Mouse (Mus musculus): Measurements from ENCODE around the gene Abcc12. TPM values are rescaled to one million over a fixed set of nuclear protein-coding genes. Genes with fewer than 3 reads are reported as not detected.

Abcc12 gene
- 0.05 and 0.14 TPM in 2 replicates for polyA plus RNA-seq (2015; fragmentation: Nextera tagmentation; extraction: Ambion mirVana)

DNA sequence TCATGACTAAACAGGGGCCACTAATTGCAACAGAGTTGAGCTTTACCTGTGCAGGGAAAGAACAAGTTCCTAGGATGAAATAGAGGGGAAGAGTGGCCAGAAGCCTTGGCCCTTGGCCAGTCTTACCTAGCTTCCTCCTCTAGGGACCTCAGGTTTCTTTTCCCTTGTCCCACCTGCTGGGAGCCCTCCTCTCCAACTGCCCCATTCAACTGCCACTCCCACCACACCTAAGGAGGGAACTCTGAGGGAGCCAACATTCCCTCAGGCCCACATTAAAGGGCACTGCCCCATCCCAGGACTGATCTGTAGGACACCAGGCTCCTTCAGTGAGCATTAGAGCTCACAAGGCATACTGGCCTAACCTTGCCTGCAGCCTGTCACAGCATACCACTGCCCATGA, at the start of gene Abcc12:
Abcc12 (minus strand) TSS at position 229 of the 400 bp plus-strand sequence.
- Histone ChIP-seq H3K9ac (replicated peaks) (no peak within 1 kb of the TSS), H3K27me3 (no peaks in the 10 kb centered on the region), H3K4me1 (replicated peaks) (peaks cover 8% of the 10 kb centered on the region; the same call in 1 of the 2 replicates), H3K4me2 (replicated peaks) (no peak within 1 kb of the TSS), H3K9me3 (no peaks in the 10 kb centered on the region), H3K27ac (no peak within 1 kb of the TSS), H3K4me3 (replicated peaks) (no peak within 1 kb of the TSS), H3K36me3 (no peaks in the 10 kb centered on the region)
- ATAC-seq = no peak

DNA sequence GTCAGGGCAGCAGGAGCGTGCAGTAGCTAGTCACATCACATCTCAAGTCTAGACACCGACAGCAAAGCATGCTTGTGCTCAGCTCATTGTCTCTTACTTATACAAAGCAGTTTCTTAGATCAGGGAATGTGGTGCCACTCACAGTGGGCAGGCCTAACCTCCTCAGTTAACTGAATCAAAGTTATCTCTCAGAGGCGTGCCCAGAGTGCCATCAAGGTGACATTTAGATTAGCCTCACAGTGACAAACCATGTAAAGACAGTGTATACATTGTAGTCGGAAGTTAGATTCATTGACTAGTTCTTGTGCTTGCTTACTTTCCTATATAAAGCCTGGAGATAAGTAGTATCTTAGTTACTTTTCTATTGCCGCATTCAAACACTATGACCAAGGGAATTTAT, 49.7 kb upstream of the Abcc12 start:
- no peaks in the 10 kb centered on the region for H3K27me3 ChIP-seq
- H3K9me3 ChIP-seq = no peaks in the 10 kb centered on the region
- H3K4me1 ChIP-seq (replicated peaks) = peaks cover 13% of the 10 kb centered on the region
- 93% methylated on average over 5 of the region's 5 CpGs for WGBS
- no peak overlapping the region for H3K9ac ChIP-seq (replicated peaks)
- H3K4me3 ChIP-seq (replicated peaks) = no peak overlapping the region
- no peak overlapping the region for H3K4me2 ChIP-seq (replicated peaks)
- ATAC-seq = no peak
- peaks cover 19% of the 10 kb centered on the region for H3K36me3 ChIP-seq
- H3K27ac ChIP-seq = no peak overlapping the region

DNA sequence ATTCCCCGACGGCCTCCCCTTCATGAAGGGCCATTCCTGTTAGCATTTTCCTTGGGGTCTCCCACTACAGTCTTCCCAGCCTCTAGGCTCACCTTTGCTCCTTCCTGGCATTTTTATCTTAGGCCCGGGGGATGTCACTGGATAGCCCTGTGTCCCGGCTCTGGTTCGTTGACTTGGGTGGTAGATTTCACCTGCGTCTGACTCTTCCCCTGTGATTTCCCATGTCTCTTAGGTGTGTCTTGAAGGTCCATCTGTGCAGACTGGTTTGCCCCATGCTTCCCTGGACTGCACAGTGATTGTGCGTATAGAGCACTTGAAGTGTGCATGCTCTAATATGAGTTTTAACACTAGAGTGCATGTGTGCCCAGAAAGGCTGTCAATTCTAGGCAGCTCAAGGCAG, 44.4 kb upstream of the Abcc12 start:
- H3K9me3 ChIP-seq = no peaks in the 10 kb centered on the region
- peak overlapping the region; percentile 92 for H3K4me2 ChIP-seq (replicated peaks)
- no peaks in the 10 kb centered on the region for H3K27me3 ChIP-seq
- peak overlapping the region; percentile 85 for H3K9ac ChIP-seq (replicated peaks)
- WGBS = 58% methylated on average over 7 of the region's 7 CpGs
- peaks cover 24% of the 10 kb centered on the region for H3K4me1 ChIP-seq (replicated peaks)
- no peak overlapping the region for H3K27ac ChIP-seq
- peak overlapping the region; percentile 94 for H3K4me3 ChIP-seq (replicated peaks)
- ATAC-seq = no peak
- H3K36me3 ChIP-seq = no peaks in the 10 kb centered on the region

DNA sequence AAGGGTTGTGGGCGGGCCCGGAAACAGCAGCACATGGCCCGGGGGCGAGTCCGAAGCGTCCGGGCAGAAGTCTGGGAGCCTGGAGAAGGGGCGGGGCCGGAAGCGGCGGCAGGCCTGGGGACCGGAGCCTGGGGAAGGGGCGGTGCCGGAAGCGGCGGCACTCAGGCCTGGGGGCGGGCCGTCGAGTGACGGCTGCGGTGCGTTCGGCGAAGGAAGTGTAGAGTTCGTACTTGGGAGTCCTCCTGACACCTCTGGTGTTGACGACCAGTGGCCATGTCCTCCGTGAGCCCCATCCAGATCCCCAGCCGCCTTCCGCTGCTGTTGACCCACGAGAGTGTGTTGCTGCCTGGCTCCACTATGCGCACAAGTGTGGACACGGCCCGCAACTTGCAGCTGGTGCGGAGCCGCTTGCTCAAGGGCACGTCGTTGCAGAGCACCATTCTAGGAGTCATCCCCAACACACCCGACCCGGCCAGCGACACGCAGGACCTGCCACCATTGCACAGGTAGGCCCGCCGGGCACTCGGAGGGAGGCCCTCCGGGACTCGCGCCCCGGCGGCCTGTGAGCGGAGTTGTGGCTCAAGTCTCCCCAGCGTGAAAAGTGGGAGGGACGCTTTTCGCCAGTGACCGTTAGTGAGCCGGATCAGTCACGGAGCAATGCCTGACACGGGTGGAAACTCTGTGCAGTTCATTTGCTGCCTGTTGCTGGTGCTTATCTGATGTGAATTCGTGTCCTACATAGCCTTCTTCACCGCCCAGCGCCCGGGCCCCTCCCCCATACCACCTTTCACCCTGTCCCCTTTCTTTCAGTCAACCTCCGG, 43.6 kb upstream of the Abcc12 start, which contains the start of gene Lonp2:
Lonp2 (plus strand) TSS at position 133 of the 821 bp plus-strand sequence.
- H3K4me2 ChIP-seq (replicated peaks) = peak within 1 kb of the TSS; percentile 92
- H3K36me3 ChIP-seq = no peaks in the 10 kb centered on the region
- H3K9ac ChIP-seq (replicated peaks) = peak within 1 kb of the TSS; percentile 85
- WGBS = 1% methylated on average over 62 of the region's 62 CpGs
- peak; percentile 99 for ATAC-seq
- H3K27me3 ChIP-seq = no peaks in the 10 kb centered on the region
- peak within 1 kb of the TSS; percentile 94 for H3K4me3 ChIP-seq (replicated peaks)
- H3K4me1 ChIP-seq (replicated peaks) = peaks cover 24% of the 10 kb centered on the region
- H3K27ac ChIP-seq = peak within 1 kb of the TSS; percentile 86
- H3K9me3 ChIP-seq = no peaks in the 10 kb centered on the region

DNA sequence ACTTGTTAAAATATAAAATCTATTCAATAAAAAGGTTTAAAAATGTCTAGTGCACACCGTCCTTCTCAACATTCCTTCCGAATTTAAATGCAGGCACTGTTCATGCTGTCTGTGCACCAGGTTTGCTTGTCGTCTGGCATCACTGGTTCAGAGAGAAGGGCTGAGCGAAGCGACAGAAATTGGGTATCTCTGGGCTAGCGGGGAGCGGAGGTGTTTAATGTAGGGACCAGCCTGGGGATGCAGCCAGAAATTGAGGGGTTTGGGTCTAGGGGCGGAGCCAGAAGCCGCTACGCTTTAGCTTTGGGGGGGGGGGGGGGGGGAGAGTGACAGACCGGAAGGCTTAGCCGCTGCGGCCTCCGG, 43.0 kb upstream of the Abcc12 start:
- Histone ChIP-seq H3K27ac (peak overlapping the region; percentile 86), H3K9ac (replicated peaks) (peak overlapping the region; percentile 66), H3K27me3 (no peaks in the 10 kb centered on the region), H3K4me2 (replicated peaks) (peak overlapping the region; percentile 92), H3K9me3 (no peaks in the 10 kb centered on the region), H3K36me3 (no peaks in the 10 kb centered on the region), H3K4me3 (replicated peaks) (peak overlapping the region; percentile 94), H3K4me1 (replicated peaks) (peaks cover 24% of the 10 kb centered on the region)
- 1% methylated on average over 14 of the region's 14 CpGs for WGBS
- ATAC-seq = no peak

DNA sequence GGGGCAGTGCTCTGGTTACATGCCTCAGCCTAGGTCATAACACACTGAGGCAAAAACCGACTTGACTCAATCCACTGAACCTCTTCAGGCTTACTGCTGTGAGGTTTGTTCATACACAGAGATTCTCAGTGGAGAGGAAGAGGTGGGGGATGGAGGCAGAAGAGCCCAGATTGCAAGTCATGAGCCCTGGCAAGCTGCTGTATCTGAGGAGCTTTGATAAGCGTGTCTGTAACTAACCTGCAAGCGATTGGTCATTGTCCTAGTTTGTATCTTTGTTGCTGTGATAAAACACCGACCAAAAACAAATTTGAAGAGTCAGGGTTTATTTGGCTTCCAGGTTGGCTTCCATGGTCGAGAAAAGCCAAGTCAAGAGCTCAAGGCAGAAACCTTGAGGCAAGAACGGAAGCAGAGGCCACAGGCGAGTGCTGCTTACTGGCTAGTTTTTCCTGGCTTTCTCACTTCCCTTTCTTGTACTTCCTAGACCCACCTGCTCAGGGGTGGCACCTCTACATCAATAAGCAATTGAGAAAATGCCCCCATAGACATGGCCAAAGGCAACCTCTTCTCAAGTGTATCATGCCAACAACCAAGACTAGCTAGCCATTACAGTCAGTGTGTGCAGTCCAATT, 37.4 kb upstream of the Abcc12 start:
- Histone ChIP-seq H3K4me2 (replicated peaks) (no peak overlapping the region), H3K4me3 (replicated peaks) (no peak overlapping the region), H3K9me3 (no peaks in the 10 kb centered on the region), H3K4me1 (replicated peaks) (no peaks in the 10 kb centered on the region), H3K9ac (replicated peaks) (no peak overlapping the region), H3K36me3 (no peaks in the 10 kb centered on the region), H3K27me3 (no peaks in the 10 kb centered on the region), H3K27ac (no peak overlapping the region)
- no peak for ATAC-seq
- WGBS = 73% methylated on average over 7 of the region's 7 CpGs

DNA sequence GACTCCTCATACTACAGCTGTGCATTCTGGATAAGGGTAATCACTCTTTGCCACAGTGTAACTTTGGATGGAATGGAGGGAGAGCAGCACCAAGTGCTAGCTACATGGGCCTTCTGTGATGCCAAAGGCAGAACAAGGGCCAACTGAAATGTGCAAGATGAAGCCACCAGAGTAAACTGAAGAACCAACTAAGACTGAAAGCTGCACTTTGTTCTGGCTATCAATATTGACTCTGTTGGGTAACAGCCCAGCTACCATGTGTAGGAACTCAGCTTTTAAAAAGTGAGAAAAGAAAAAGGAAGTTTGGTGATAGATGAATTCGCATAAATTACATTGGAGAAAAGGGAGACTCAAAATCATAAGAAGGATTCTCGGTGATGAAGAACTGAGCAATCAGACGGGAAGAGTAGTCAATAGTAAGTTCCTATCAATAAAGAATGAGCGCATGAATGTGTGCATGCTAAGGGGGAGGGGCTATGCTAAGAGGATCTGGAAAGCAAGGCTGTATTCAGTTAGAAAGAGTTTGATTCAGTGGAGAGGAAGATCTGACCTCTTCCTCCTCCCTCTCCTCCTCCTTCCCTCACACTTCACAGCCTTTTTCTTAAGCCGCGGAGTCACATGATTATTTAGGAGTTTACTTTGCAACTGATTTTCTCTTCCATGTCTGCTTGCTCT, 34.7 kb upstream of the Abcc12 start:
- H3K4me2 ChIP-seq (replicated peaks) = no peak overlapping the region
- H3K27me3 ChIP-seq = no peaks in the 10 kb centered on the region
- H3K4me1 ChIP-seq (replicated peaks) = no peaks in the 10 kb centered on the region
- H3K9me3 ChIP-seq = no peaks in the 10 kb centered on the region
- no peaks in the 10 kb centered on the region for H3K36me3 ChIP-seq
- H3K9ac ChIP-seq (replicated peaks) = no peak overlapping the region
- 85% methylated on average over 6 of the region's 6 CpGs for WGBS
- no peak overlapping the region for H3K27ac ChIP-seq
- ATAC-seq = no peak
- H3K4me3 ChIP-seq (replicated peaks) = no peak overlapping the region

DNA sequence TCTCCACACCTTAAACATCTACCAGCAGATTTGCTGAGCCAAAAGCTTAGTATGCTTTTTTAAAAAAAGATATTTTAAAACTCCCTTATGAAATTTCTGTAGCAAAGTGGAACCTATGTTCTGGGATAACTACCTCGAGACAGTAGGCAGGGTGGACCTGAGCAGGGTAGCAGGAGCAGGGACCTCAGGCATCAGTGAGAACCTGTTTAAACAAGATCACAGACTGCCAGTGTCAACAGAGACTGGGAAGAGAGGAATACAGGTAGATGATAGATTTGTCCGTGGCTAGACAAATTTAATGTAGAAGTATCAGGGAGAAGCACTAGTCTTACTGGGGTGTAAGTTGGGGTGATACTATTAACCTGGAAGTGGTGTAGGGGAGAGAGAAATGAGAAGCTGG, 33.3 kb upstream of the Abcc12 start:
- Histone ChIP-seq H3K9me3 (no peaks in the 10 kb centered on the region), H3K4me3 (replicated peaks) (no peak overlapping the region), H3K9ac (replicated peaks) (no peak overlapping the region), H3K27me3 (no peaks in the 10 kb centered on the region), H3K36me3 (no peaks in the 10 kb centered on the region), H3K4me2 (replicated peaks) (no peak overlapping the region), H3K4me1 (replicated peaks) (no peaks in the 10 kb centered on the region), H3K27ac (no peak overlapping the region)
- WGBS = 83% methylated on average over 2 of the region's 2 CpGs
- no peak for ATAC-seq

DNA sequence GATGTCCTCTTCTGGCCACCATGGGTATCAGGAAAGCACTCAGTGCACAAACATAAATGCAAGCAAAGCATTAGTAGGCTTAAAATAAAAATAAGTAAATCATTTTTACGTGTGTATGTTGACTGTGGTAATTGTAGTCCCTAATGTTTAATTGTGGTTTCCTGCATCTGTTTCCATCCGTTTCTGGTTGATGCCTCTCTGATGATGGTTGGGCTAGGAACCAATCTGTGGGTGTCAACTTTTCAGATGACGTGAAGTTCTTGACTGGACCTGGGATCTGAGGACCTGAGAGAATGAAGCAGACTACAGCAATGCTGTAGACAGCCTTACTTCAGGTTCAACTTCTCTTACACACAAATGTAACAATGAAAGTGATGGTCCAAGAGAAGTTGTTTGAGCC, 24.2 kb upstream of the Abcc12 start:
- WGBS = 83% methylated on average over 3 of the region's 3 CpGs
- Histone ChIP-seq H3K4me2 (replicated peaks) (no peak overlapping the region), H3K36me3 (no peaks in the 10 kb centered on the region), H3K27me3 (no peaks in the 10 kb centered on the region), H3K4me1 (replicated peaks) (no peaks in the 10 kb centered on the region), H3K9ac (replicated peaks) (no peak overlapping the region), H3K27ac (no peak overlapping the region), H3K9me3 (no peaks in the 10 kb centered on the region), H3K4me3 (replicated peaks) (no peak overlapping the region)
- no peak for ATAC-seq

DNA sequence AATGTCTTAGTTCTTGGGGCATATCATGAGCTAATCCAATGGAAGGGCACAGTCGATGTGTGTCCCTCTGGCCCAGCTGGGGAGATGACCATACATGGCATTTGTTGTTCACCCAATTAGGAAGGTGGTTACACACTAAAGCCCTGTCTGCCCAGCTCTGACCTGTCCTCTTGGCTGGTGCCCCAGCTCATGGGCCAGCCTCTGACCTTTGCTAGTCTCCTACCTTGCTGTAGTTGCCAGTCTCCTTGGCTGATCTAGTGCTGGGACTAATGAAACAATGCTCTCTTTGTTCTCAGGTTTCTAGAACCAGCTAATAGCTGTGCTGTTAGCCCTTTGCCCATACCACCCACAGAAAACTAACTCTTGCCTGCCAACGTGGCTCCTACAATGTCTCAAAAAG, 22.7 kb upstream of the Abcc12 start:
- 53% methylated on average over 2 of the region's 2 CpGs for WGBS
- H3K27ac ChIP-seq = no peak overlapping the region
- no peaks in the 10 kb centered on the region for H3K36me3 ChIP-seq
- H3K4me2 ChIP-seq (replicated peaks) = no peak overlapping the region
- H3K27me3 ChIP-seq = no peaks in the 10 kb centered on the region
- H3K9ac ChIP-seq (replicated peaks) = no peak overlapping the region
- no peak for ATAC-seq
- H3K9me3 ChIP-seq = no peaks in the 10 kb centered on the region
- H3K4me1 ChIP-seq (replicated peaks) = no peaks in the 10 kb centered on the region
- no peak overlapping the region for H3K4me3 ChIP-seq (replicated peaks)

DNA sequence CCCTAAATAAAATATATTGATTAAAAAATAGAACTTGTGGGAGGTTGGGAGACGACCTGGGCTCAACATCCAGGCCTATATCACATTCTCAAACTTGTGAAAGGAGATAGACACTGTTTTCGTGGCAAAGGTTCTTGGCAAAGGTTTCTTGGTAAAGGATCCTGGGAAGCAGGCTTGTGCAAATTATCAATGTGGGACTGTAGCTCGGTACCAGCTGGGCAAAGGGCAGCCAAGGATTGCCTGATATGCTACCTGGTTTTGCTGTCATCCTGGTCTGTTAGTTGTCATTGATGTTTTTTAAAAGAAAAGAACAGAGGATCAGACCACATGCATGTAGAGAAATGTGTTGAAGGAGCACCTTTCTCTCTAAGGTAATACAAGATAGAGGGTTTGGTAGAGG, 19.8 kb upstream of the Abcc12 start:
- WGBS = 75% methylated on average over 3 of the region's 3 CpGs
- H3K36me3 ChIP-seq = no peaks in the 10 kb centered on the region
- H3K9ac ChIP-seq (replicated peaks) = no peak overlapping the region
- H3K4me1 ChIP-seq (replicated peaks) = no peaks in the 10 kb centered on the region
- H3K27me3 ChIP-seq = no peaks in the 10 kb centered on the region
- H3K4me2 ChIP-seq (replicated peaks) = no peak overlapping the region
- no peak overlapping the region for H3K27ac ChIP-seq
- H3K4me3 ChIP-seq (replicated peaks) = no peak overlapping the region
- no peak for ATAC-seq
- no peaks in the 10 kb centered on the region for H3K9me3 ChIP-seq

DNA sequence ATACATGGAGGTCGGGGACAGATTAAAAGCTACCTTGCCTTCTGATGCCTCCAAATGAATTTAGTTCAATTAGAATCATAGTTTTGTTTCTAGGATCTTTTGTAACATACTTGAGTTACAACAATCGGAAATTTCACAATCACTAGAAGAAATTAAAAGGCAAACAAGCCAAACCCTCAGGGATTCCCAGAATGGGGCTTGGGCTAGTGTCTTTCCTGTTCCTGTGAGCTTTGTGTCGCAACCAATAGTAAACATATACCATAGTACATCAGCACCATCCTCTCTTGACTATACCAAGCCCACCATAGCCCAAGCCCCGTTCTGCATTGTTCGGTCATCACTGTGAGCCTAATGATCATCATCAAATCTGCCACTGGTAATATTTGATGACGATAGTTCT, 18.8 kb upstream of the Abcc12 start:
- no peaks in the 10 kb centered on the region for H3K4me1 ChIP-seq (replicated peaks)
- H3K27ac ChIP-seq = no peak overlapping the region
- no peak for ATAC-seq
- 92% methylated on average over 6 of the region's 6 CpGs for WGBS
- H3K36me3 ChIP-seq = no peaks in the 10 kb centered on the region
- no peaks in the 10 kb centered on the region for H3K27me3 ChIP-seq
- no peak overlapping the region for H3K4me2 ChIP-seq (replicated peaks)
- no peaks in the 10 kb centered on the region for H3K9me3 ChIP-seq
- no peak overlapping the region for H3K4me3 ChIP-seq (replicated peaks)
- no peak overlapping the region for H3K9ac ChIP-seq (replicated peaks)

Data from midbrain, embryonic 13.5 days (tissue).